Mouse (Mus musculus): Measurements from ENCODE around the gene Spo11.

The Spo11 gene

GRCm38 (mm10) chr2:172958579-172958978 is 18.9 kb upstream of the Spo11 start:
- DNase-seq (ENCODE audit: inconsistent age in 2 of 2, low spot score in 1 of 2), result no peak

GRCm38 (mm10) chr2:172959006-172959768 is 18.3 kb upstream of the Spo11 start:
- no peak for DNase-seq (ENCODE audit: inconsistent age in 2 of 2, low spot score in 1 of 2)

GRCm38 (mm10) chr2:172960350-172960749 is 17.1 kb upstream of the Spo11 start:
- no peak for DNase-seq (ENCODE audit: inconsistent age in 2 of 2, low spot score in 1 of 2)

GRCm38 (mm10) chr2:172961211-172961610 is 16.3 kb upstream of the Spo11 start:
- no peak for DNase-seq (ENCODE audit: inconsistent age in 2 of 2, low spot score in 1 of 2)

- no peak for DNase-seq (ENCODE audit: inconsistent age in 2 of 2, low spot score in 1 of 2)
Measured at GRCm38 (mm10) chr2:172965249-172965648, 12.3 kb upstream of the Spo11 start.

- DNase-seq (ENCODE audit: inconsistent age in 2 of 2, low spot score in 1 of 2), result no peak
Measured at GRCm38 (mm10) chr2:172966480-172966879, 11.0 kb upstream of the Spo11 start.

GRCm38 (mm10) chr2:172971865-172972264 is 5.6 kb upstream of the Spo11 start:
- DNase-seq (ENCODE audit: inconsistent age in 2 of 2, low spot score in 1 of 2), result no peak

- DNase-seq (ENCODE audit: inconsistent age in 2 of 2, low spot score in 1 of 2), result no peak
Measured at GRCm38 (mm10) chr2:172973806-172974565, 3.5 kb upstream of the Spo11 start.

GRCm38 (mm10) chr2:172974701-172975100 is 2.8 kb upstream of the Spo11 start:
- no peak for DNase-seq (ENCODE audit: inconsistent age in 2 of 2, low spot score in 1 of 2)

- DNase-seq (ENCODE audit: inconsistent age in 2 of 2, low spot score in 1 of 2), result no peak
Measured at GRCm38 (mm10) chr2:172975159-172975558, 2.3 kb upstream of the Spo11 start.

GRCm38 (mm10) chr2:172976661-172977238 is 750 bp upstream of the Spo11 start:
- no peak for DNase-seq (ENCODE audit: inconsistent age in 2 of 2, low spot score in 1 of 2)

GRCm38 (mm10) chr2:172978131-172978633 is 682 bp downstream of the Spo11 start:
- DNase-seq (ENCODE audit: inconsistent age in 2 of 2, low spot score in 1 of 2), result no peak

GRCm38 (mm10) chr2:172979666-172980345 is 2.3 kb downstream of the Spo11 start:
- no peak for DNase-seq (ENCODE audit: inconsistent age in 2 of 2, low spot score in 1 of 2)

- DNase-seq (ENCODE audit: inconsistent age in 2 of 2, low spot score in 1 of 2), result no peak
Measured at GRCm38 (mm10) chr2:172982776-172983561, 5.5 kb downstream of the Spo11 start.

- DNase-seq (ENCODE audit: inconsistent age in 2 of 2, low spot score in 1 of 2), result peak; percentile 84 to 88
Measured at GRCm38 (mm10) chr2:172990161-172990560, 12.7 kb downstream of the Spo11 start.

- DNase-seq (ENCODE audit: inconsistent age in 2 of 2, low spot score in 1 of 2), result peak; percentile 75 to 91
Measured at GRCm38 (mm10) chr2:172996207-172996606, 18.7 kb downstream of the Spo11 start.

GRCm38 (mm10) chr2:172997748-172998147 is 20.2 kb downstream of the Spo11 start:
- DNase-seq (ENCODE audit: inconsistent age in 2 of 2, low spot score in 1 of 2), result no peak

- no peak for DNase-seq (ENCODE audit: inconsistent age in 2 of 2, low spot score in 1 of 2)
Measured at GRCm38 (mm10) chr2:172998478-172998877, 21.0 kb downstream of the Spo11 start.

GRCm38 (mm10) chr2:172999630-173000284 is 22.3 kb downstream of the Spo11 start, which contains the start of gene Rae1:
Gene Rae1, plus strand, starts transcription at chr2:173000117.
- DNase-seq (ENCODE audit: inconsistent age in 2 of 2, low spot score in 1 of 2), result peak; percentile 99

- no peak for DNase-seq (ENCODE audit: inconsistent age in 2 of 2, low spot score in 1 of 2)
Measured at GRCm38 (mm10) chr2:173000285-173000652, 22.8 kb downstream of the Spo11 start.
